Mouse (Mus musculus) thymus, adult 2 months (tissue): ENCODE measurements around the gene Gas7.

Source experiments
- CTCF ChIP-seq: fragments of 200-500 bp; IDR thresholded peaks from 2 replicates; pipeline ENCODE4 v1.5.1; 2012; ENCODE audit warnings: mild to moderate bottlenecking, control low read depth, low read length, moderate library complexity, borderline replicate concordance; ENCODE audit not compliant: control insufficient read depth, poor library complexity, insufficient read depth; ENCODE audit errors: extremely low read depth
- POLR2A ChIP-seq: fragments of 200-500 bp; IDR thresholded peaks from 2 replicates; pipeline ENCODE4 v1.6.1; 2012; ENCODE audit warnings: mild to moderate bottlenecking, low read length, control low read depth, moderate library complexity; ENCODE audit not compliant: control insufficient read depth, poor library complexity, insufficient read depth; ENCODE audit errors: extremely low read depth

GRCm38 (mm10) chr11:67554276-67554675 lies 99.0 kb downstream of the Gas7 start:
- TF ChIP-seq CTCF (no peak), POLR2A (no peak)
